Mouse (Mus musculus) neutrophil, adult 5-6 weeks (primary cell): ENCODE data around the gene Pcnx2. TPM values are rescaled to one million over a fixed set of nuclear protein-coding genes. Genes with fewer than 3 reads are reported as not detected.

Experiments
- ATAC-seq: fragments of 151-379, 151-347 bp; 2 replicates; pipeline ENCODE4 v1.8.0; 2017; ENCODE audit warnings: mild to moderate bottlenecking, moderate TSS enrichment; ENCODE audit not compliant: insufficient number of reproducible peaks, poor library complexity, low FRiP score, severe bottlenecking; ENCODE audit errors: extremely low read depth
- total RNA-seq: library from RNA; stranded (forward); fragments of 200-1000 nt; gene quantifications from 2 replicates; pipeline ENCODE4 v1.2.3, GENCODE M21; 2017

Pcnx2 gene
- total RNA-seq, 1 experiment from 2014 or later: not detected

GRCm38 (mm10) chr8:125776314-125776713 lies 121.8 kb downstream of the Pcnx2 start:
- no peak for ATAC-seq

DNA sequence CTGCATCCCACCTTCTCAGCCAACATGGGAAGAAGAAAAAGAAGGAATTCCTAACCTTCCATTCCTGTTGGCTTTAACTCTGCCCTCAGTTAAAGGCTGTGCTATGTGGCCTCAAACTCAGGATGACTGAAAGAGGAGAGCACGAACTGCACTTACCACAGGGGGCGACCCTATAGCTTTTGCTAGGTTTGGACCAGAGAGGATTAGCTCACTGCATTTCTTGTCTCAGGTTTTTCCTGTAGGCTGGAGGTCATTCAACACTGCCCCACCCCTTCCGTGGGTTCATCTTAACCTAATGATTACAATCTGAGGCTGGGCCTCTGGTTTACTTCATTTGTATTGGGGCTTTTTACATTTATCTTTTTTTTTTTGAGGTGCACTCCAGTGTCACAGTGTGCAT lies 123.1 kb downstream of the Pcnx2 start:
- no peak for ATAC-seq

GRCm38 (mm10) chr8:125773281-125773803 lies 124.8 kb downstream of the Pcnx2 start:
- no peak for ATAC-seq

DNA sequence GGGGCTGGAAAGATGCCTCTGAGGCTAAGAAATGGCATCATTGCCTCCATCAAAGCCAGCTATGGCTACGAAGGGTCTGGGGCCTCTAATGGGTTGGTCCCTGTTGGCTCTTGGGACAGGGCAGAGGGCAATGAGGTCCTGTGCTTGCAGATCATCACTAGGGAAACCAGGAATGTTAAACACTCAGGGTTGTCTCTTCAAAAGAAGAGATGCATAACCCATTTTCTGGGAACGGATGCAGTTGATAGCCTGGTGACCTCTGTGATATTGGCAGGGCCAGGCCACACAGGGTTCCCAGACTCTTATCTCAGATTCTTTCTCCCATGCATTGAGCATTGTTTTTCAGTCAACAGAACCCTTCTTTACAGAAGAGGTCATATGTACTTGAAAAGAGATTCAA lies 125.8 kb downstream of the Pcnx2 start:
- no peak for ATAC-seq

DNA sequence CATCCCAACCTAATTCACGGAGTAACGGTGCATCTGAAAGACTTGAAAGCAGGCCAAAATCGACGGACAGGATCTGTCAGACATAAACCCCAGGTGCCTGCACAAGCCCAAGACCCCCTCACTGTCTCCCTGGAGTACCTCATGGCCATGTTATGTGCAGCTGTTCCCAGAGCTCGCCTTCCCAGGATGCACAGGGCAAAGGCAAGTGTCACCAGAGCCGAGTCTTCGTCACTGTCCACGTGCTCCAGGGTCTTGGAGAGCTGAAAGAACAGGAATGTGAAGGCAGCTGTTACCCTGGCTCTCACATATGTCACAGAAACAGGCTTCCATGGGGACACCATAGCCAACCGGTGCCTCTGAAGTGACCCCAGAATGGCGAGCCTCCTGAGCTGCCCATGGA lies 130.0 kb downstream of the Pcnx2 start:
- no peak for ATAC-seq

DNA sequence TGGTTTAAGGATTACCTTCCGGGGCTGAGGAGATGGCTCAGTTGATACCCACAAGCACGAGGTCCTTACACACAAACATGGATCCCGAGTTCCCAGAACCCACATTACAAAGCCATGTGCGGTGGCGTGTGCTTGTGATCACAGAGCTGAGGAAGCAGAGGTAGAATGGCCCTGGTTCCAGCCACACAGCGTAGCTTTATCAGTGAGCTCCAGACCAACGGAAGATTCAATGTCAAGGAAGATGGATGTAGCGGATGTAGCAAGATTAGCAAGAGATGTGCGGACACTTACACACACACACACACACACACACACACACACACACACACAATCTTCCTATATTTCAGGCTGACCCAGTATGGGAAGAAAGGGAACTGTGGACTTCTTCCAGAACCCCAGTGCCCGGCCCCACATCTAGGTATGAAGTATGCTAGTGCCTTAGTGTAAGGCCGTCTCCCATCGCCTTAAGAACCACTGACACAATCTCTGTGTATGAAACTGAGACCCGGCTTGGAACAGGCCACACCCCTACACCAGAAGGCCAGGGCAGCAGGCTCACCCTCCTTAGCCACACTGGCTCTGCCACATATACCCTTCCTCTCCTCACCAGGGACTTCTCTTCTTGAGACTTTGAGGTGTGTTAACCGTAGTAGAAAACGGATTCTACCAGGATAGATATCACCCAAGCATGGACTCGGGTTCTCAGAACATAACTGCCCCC lies 134.9 kb downstream of the Pcnx2 start:
- ATAC-seq: no peak

DNA sequence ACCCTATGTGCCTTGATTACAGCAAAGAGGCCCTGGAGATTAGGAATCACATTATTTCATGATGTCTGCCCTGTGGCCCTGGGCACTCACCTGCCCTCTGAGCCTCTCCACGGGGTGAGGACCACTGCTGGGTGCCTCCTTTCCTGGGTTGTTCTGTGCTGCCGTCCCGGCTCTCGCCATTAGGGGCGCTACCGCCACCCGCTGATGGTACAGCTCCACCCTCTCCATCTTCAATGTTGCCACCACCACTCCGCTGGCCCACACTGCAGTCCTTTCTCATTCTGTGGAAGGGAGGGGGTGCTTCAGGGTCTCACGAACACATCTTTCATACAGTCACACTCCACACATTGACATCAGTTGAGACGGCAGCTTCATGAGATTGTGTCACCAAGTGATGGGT lies 139.1 kb downstream of the Pcnx2 start:
- ATAC-seq: peak; percentile 45; the same call in 1 of the 2 replicates

DNA sequence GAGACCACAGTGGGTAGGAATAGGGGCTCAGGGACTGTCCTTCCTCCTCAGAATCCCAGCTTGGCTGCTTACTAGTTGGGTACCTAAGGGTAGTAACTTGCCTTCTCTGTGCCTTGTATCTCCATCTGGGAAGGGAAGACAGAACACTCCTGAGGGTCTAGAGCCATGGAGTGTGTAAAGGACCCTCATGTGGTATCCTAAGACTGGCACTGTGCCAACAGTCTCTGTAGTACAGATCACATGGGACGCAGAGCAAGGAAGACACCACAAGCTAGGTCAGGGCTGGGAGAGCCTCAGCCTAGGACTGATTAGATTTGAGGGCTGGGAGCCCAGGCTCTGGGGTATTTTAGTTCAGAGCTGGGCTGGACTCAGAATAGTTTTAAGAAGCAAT lies 141.0 kb downstream of the Pcnx2 start:
- ATAC-seq: no peak

GRCm38 (mm10) chr8:125756391-125757105 lies 141.6 kb downstream of the Pcnx2 start:
- no peak for ATAC-seq

DNA sequence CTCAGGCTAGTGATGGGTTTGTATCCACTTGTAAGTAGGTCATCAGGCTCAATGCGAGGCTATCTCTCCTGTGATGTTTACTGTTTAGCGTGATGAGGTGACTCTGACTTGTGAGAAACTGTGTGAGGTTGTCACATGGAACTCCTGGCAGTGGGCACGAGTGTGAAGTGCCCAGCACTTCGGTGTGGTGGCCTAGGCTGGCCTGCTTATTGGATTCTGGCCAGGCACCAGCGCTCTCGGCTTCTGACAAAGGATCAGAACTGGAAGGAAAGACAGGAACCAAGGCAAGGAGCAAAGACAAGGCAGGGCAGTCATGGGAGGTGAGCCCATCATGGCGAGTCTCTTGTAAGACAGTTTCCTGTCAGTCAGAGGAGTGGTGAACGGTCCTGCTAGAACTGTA lies 142.2 kb downstream of the Pcnx2 start:
- ATAC-seq: no peak

- ATAC-seq: no peak
Measured at GRCm38 (mm10) chr8:125750846-125751245, 147.3 kb downstream of the Pcnx2 start.

- ATAC-seq: no peak
Measured at GRCm38 (mm10) chr8:125747390-125747789, 150.7 kb downstream of the Pcnx2 start.

- no peak for ATAC-seq
Measured at GRCm38 (mm10) chr8:125744914-125745576, 153.1 kb downstream of the Pcnx2 start.

GRCm38 (mm10) chr8:125742406-125742805 lies 155.7 kb downstream of the Pcnx2 start:
- ATAC-seq: no peak

DNA sequence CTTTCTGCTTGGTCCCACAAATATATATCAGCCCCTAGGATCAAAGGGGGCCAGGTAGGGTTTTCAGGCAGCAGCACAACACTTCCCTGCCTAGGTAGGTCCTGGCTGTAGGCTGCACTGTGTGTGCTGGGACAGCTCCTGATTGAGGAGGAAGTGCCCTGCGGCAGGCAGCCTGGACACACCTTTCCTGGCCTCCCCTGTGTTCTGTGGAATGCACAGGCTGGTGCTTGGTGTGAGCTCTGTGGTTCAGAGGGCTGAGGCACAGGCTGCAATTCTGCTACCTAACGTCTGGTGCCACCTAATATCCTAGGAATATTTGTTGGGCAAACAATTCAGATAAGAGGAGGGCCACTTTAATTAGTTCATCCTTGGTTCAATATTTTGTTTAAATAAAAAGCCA lies 156.3 kb downstream of the Pcnx2 start:
- ATAC-seq: no peak

GRCm38 (mm10) chr8:125741377-125741776 lies 156.7 kb downstream of the Pcnx2 start:
- no peak for ATAC-seq

DNA sequence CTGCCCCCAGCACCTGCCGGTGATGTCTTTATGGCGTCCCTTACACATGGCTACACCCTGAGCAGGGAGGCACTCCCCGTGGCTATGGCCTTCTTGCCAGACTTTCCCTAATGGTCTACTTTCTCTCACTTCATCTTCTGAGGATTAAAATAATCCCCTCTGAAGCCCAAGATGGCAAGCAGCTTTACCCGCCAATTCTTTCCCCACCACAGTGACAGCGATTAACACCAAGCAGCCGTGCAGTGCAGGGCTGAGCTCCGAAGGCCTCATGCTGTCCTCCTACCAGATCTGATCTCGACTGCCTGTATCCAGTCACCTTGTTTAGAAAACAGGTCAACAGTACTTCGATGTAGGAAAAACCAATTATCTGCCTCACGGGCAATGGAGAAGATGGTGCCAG lies 157.5 kb downstream of the Pcnx2 start:
- ATAC-seq: no peak

GRCm38 (mm10) chr8:125738956-125739355 lies 159.2 kb downstream of the Pcnx2 start:
- no peak for ATAC-seq

GRCm38 (mm10) chr8:125733964-125734956 lies 163.9 kb downstream of the Pcnx2 start:
- peak; percentile 44 for ATAC-seq
